Mouse (Mus musculus): ENCODE results near the gene Dbndd2.

Gene Dbndd2

GRCm38 (mm10) chr2:164499317-164499716 is 13.4 kb downstream of the Dbndd2 start:
- no peak for DNase-seq (ENCODE audit: low spot score in 2 of 2)

- no peak for DNase-seq (ENCODE audit: low spot score in 2 of 2)
Observed at GRCm38 (mm10) chr2:164500511-164500910, 14.6 kb downstream of the Dbndd2 start.

- no peak for DNase-seq (ENCODE audit: low spot score in 2 of 2)
Observed at GRCm38 (mm10) chr2:164504919-164505318, 19.0 kb downstream of the Dbndd2 start.

GRCm38 (mm10) chr2:164505619-164506347 is 19.9 kb downstream of the Dbndd2 start:
- DNase-seq (ENCODE audit: low spot score in 2 of 2): no peak

GRCm38 (mm10) chr2:164507811-164508210 is 21.9 kb downstream of the Dbndd2 start:
- no peak for DNase-seq (ENCODE audit: low spot score in 2 of 2)

GRCm38 (mm10) chr2:164510621-164511190 is 24.8 kb downstream of the Dbndd2 start:
- no peak for DNase-seq (ENCODE audit: low spot score in 2 of 2)

GRCm38 (mm10) chr2:164512121-164512909 is 26.4 kb downstream of the Dbndd2 start:
- DNase-seq (ENCODE audit: low spot score in 2 of 2): no peak

- no peak for DNase-seq (ENCODE audit: low spot score in 2 of 2)
Observed at GRCm38 (mm10) chr2:164513389-164513788, 27.5 kb downstream of the Dbndd2 start.

- no peak for DNase-seq (ENCODE audit: low spot score in 2 of 2)
Observed at GRCm38 (mm10) chr2:164514916-164515315, 29.0 kb downstream of the Dbndd2 start.

GRCm38 (mm10) chr2:164515897-164516296 is 30.0 kb downstream of the Dbndd2 start:
- peak in 1 of 2 experiments; percentile 27 for DNase-seq (ENCODE audit: low spot score in 2 of 2)

GRCm38 (mm10) chr2:164516592-164516991 is 30.7 kb downstream of the Dbndd2 start:
- no peak for DNase-seq (ENCODE audit: low spot score in 2 of 2)

- peak in 1 of 2 experiments; percentile 67 for DNase-seq (ENCODE audit: low spot score in 2 of 2)
Observed at GRCm38 (mm10) chr2:164517485-164518221, 31.7 kb downstream of the Dbndd2 start.

- DNase-seq (ENCODE audit: low spot score in 2 of 2): no peak
Observed at GRCm38 (mm10) chr2:164518266-164519170, 32.6 kb downstream of the Dbndd2 start.

GRCm38 (mm10) chr2:164519171-164519526 is 33.2 kb downstream of the Dbndd2 start:
- DNase-seq (ENCODE audit: low spot score in 2 of 2): no peak

GRCm38 (mm10) chr2:164520782-164521181 is 34.9 kb downstream of the Dbndd2 start:
- DNase-seq (ENCODE audit: low spot score in 2 of 2): peak in 1 of 2 experiments; percentile 23

- DNase-seq (ENCODE audit: low spot score in 2 of 2): peak in 1 of 2 experiments; percentile 15
Observed at GRCm38 (mm10) chr2:164521841-164522240, 35.9 kb downstream of the Dbndd2 start.

GRCm38 (mm10) chr2:164522280-164522679 is 36.4 kb downstream of the Dbndd2 start:
- DNase-seq (ENCODE audit: low spot score in 2 of 2): no peak

- DNase-seq (ENCODE audit: low spot score in 2 of 2): no peak
Observed at GRCm38 (mm10) chr2:164523301-164523773, 37.4 kb downstream of the Dbndd2 start.

- no peak for DNase-seq (ENCODE audit: low spot score in 2 of 2)
Observed at GRCm38 (mm10) chr2:164528557-164528956, 42.7 kb downstream of the Dbndd2 start.

- DNase-seq (ENCODE audit: low spot score in 2 of 2): peak in 1 of 2 experiments; percentile 83
Observed at GRCm38 (mm10) chr2:164531169-164531568, 45.3 kb downstream of the Dbndd2 start.

- no peak for DNase-seq (ENCODE audit: low spot score in 2 of 2)
Observed at GRCm38 (mm10) chr2:164534315-164534714, 48.4 kb downstream of the Dbndd2 start.

All from left cerebral cortex, adult 9 months (tissue).